In genomic region chr12:35550299-35550698, GRCm38 (mm10) we compare ENCODE assay signal across 7 mouse cellular contexts. TPM values are rescaled to one million over a fixed set of nuclear protein-coding genes. Genes with fewer than 3 reads are reported as not detected.
A peak's percentile ranks its signal among the peaks of the same experiment; 100 is the strongest.
ATAC-seq and TF ChIP-seq lines count a peak whose summit lies in the region.
"Had no signal": no experiment of that assay in that cellular context is flagged by ENCODE, and none has a peak within 500 bp of the region (broad histone marks: within the 10 kb centered on the region; RNA-seq: fewer than 3 reads in every experiment).

No protein-coding gene starts in this region.

- TF ChIP-seq POLR2A in myocyte (IDR thresholded peaks at IDR 0.05; ENCODE audit: insufficient read length, low read depth): no peak

- no peak overlapping the region for H3K27ac ChIP-seq in kidney, embryonic 14.5 days (ENCODE audit: low read depth, low read length)

- H3K9me3 ChIP-seq in kidney, embryonic 14.5 days (ENCODE audit: control insufficient read depth, low read length): no peaks in the 10 kb centered on the region

- no peaks in the 10 kb centered on the region for H3K36me3 ChIP-seq in myocyte (ENCODE audit: control insufficient read depth, insufficient read depth)
- no peaks in the 10 kb centered on the region for H3K36me3 ChIP-seq in kidney, embryonic 14.5 days (ENCODE audit: control insufficient read depth, insufficient read depth, low read length)
- H3K36me3 ChIP-seq: G1E had no signal

- no peaks in the 10 kb centered on the region for H3K4me1 ChIP-seq in kidney, embryonic 14.5 days (ENCODE audit: control insufficient read depth, insufficient read depth, low read length)

- no peaks in the 10 kb centered on the region for H3K27me3 ChIP-seq in myocyte (ENCODE audit: control insufficient read depth, insufficient read depth, insufficient read length)
- H3K27me3 ChIP-seq in kidney, embryonic 14.5 days (ENCODE audit: control insufficient read depth, insufficient read depth, low read length): no peaks in the 10 kb centered on the region
- H3K27me3 ChIP-seq: CH12.LX, Patski had no signal

- H3K4me3 ChIP-seq in myocyte: no peak overlapping the region
- no peak overlapping the region for H3K4me3 ChIP-seq in kidney, embryonic 14.5 days (ENCODE audit: low read length)

- H3ac ChIP-seq in myocyte (ENCODE audit: control insufficient read depth, insufficient read length): no peak overlapping the region

- no peak overlapping the region for H3K9ac ChIP-seq in kidney, embryonic 14.5 days (ENCODE audit: low read depth, low read length)

- no peaks in the 10 kb centered on the region for H3K79me2 ChIP-seq in myocyte (ENCODE audit: control insufficient read depth, insufficient read depth)

- no peak for ATAC-seq in kidney, embryonic 14.5 days (ENCODE audit: low FRiP score, low TSS enrichment)
- ATAC-seq: activated CD4-positive, CD25-positive, alpha-beta regulatory T cell, adult 4 months; CD4-positive, CD25-positive, alpha-beta regulatory T cell, adult 4 months; Patski had no signal

- H3K4me2 ChIP-seq in myocyte (ENCODE audit: low read depth): no peak overlapping the region
- H3K4me2 ChIP-seq in kidney, embryonic 14.5 days (replicated peaks; ENCODE audit: low read depth, low read length): no peak overlapping the region

TF ChIP-seq in myocyte, 11 proteins besides CTCF, POLR2A, EP300 and RAD21:
- no peak for TF ChIP-seq E2F4 (IDR thresholded peaks at IDR 0.05; ENCODE audit: insufficient read depth)
- TF ChIP-seq REST (IDR thresholded peaks at IDR 0.05; ENCODE audit: insufficient read depth, insufficient read length): no peak
- TF ChIP-seq MYOD1 (IDR thresholded peaks at IDR 0.05; ENCODE audit: control insufficient read depth in 1 of 3, insufficient read length in 2 of 3, low read depth in 2 of 3): peak; percentile 84 to 96 (median 87)
- peak; percentile 92 for TF ChIP-seq TCF12 (IDR thresholded peaks at IDR 0.05; ENCODE audit: insufficient read depth, poor library complexity, severe bottlenecking)
- TF ChIP-seq TCF3 (IDR thresholded peaks at IDR 0.05; ENCODE audit: insufficient read length, low read depth): peak; percentile 68
- TF ChIP-seq MYOG (IDR thresholded peaks at IDR 0.05; ENCODE audit: control insufficient read depth in 1 of 3, insufficient read depth in 1 of 3, insufficient read length in 2 of 3, low read depth in 2 of 3): peak in 2 of 3 experiments; percentile 64 to 99
TF ChIP-seq in myocyte: peak in this region for 4.

RNA-seq across cellular contexts. Expression of gene Ahr, which starts 15.5 kb away (rescaled TPM):
- polyA plus RNA-seq in myocyte (2012; fragmentation: generic; extraction: Trizol): 2.4 TPM
- 4.1 and 8.0 TPM in 2 replicates for polyA plus RNA-seq in kidney, embryonic 14.5 days (2014; fragmentation: Nextera tagmentation; extraction: Ambion mirVana)
- polyA plus RNA-seq: G1E had no signal
